Mouse (Mus musculus): ENCODE measurements at regions not wholly inside any gene's neighbourhood (a gene's known extent, or its start where the extent isn't known, plus 50 kb on each side); places are given as distances from the start of the nearest gene placed in this dataset.

DNA sequence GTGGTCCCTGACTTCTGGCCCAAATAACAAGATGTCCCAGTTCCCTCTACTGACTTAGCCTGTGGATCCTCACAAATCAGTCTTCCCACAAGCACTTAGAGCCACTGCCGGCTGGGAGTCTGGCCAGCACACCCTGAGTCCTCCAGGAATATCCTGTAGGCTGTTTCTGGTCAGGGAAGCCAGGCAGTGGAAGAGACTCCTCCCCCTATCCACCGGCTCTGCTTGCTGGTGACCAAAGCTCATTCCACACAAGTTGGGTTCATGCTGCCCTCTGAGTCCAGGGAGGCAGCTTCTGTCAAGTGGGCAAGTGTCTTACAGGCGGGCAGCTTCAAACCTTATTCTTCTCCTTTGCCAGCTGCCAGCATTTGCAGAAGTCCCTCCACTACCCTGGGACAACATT is 252.1 kb downstream of the Ptpru start:
- no peaks in the 10 kb centered on the region for H3K4me1 ChIP-seq (ENCODE audit: control insufficient read depth, insufficient read depth, low read length)
- no peak overlapping the region for H3K27ac ChIP-seq (ENCODE audit: insufficient read depth, low read length)
- H3K4me3 ChIP-seq (ENCODE audit: insufficient read depth, low read length) = no peak overlapping the region
- TF ChIP-seq POLR2A (IDR thresholded peaks at IDR 0.05; ENCODE audit: low read depth, low read length) (no peak), CTCF (IDR thresholded peaks at IDR 0.05; ENCODE audit: borderline replicate concordance, insufficient read depth, low read length) (no peak)

DNA sequence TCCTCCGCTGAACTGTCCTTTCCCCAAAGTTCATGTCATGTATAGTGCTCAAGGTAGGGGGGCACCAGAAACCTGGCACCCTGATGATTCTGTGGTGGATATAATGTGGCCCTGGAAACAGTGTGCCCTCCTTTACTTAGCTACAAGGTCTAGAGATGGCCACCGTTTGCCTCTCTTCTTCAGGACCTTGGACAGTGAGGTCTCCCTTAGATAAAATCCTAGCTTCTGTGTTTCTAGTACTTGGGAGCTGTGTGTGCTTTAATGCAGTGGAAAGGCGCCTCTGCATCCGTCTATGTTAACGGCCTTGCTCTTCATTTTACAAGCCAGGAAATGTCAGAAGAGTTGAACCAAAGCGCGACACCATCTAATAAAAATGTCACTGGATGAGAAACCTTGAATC is 250.6 kb downstream of the Ptpru start:
- no peak overlapping the region for H3K4me3 ChIP-seq (ENCODE audit: insufficient read depth, low read length)
- TF ChIP-seq CTCF (IDR thresholded peaks at IDR 0.05; ENCODE audit: borderline replicate concordance, insufficient read depth, low read length) = no peak
- no peak overlapping the region for H3K27ac ChIP-seq (ENCODE audit: insufficient read depth, low read length)
- no peaks in the 10 kb centered on the region for H3K4me1 ChIP-seq (ENCODE audit: control insufficient read depth, insufficient read depth, low read length)

DNA sequence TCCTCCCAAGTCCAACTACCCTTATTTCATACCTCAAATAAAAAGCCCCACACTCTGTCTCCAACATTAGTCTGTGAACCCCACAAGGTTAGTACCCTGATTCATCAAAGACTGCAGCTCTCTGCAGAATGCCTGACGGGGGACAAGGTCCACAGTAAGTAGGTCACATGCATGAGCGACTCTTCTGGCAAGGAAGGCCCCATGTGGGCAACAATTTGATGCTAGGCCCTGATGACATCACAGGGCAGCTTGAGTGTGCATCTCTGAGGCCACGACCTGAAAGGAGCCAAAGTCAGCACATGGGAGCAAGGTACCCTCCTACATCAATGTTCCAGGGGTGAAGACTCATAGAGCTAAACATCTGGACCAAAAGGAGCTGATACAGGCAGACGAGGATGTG is 248.0 kb downstream of the Ptpru start:
- H3K4me3 ChIP-seq (ENCODE audit: insufficient read depth, low read length) = no peak overlapping the region
- no peak overlapping the region for H3K27ac ChIP-seq (ENCODE audit: insufficient read depth, low read length)
- TF ChIP-seq CTCF (IDR thresholded peaks at IDR 0.05; ENCODE audit: borderline replicate concordance, insufficient read depth, low read length) (no peak), POLR2A (IDR thresholded peaks at IDR 0.05; ENCODE audit: low read depth, low read length) (no peak)
- H3K4me1 ChIP-seq (ENCODE audit: control insufficient read depth, insufficient read depth, low read length) = no peaks in the 10 kb centered on the region

DNA sequence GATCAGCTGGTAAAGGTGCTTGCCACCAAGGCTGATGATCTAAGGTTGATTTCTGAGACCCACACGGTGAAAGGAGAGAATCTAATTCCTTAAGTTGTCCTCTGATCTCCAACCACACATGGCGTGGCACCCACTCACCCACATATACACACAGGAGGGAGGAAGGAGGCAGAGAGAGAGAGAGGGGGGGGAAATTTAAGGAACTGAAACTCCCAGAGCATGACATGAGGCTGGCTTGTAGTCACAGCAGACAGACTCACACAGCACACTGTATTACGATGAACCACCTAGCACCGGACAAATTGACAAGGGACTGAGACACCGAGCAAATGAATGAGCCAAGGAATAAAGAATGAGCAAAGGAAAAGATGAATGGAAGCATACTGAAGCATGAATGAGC is 246.6 kb downstream of the Ptpru start:
- Histone ChIP-seq H3K4me3 (ENCODE audit: insufficient read depth, low read length) (no peak overlapping the region), H3K4me1 (ENCODE audit: control insufficient read depth, insufficient read depth, low read length) (no peaks in the 10 kb centered on the region), H3K27ac (ENCODE audit: insufficient read depth, low read length) (no peak overlapping the region)
- TF ChIP-seq CTCF (IDR thresholded peaks at IDR 0.05; ENCODE audit: borderline replicate concordance, insufficient read depth, low read length) = no peak
- no peak for TF ChIP-seq POLR2A (IDR thresholded peaks at IDR 0.05; ENCODE audit: low read depth, low read length)

DNA sequence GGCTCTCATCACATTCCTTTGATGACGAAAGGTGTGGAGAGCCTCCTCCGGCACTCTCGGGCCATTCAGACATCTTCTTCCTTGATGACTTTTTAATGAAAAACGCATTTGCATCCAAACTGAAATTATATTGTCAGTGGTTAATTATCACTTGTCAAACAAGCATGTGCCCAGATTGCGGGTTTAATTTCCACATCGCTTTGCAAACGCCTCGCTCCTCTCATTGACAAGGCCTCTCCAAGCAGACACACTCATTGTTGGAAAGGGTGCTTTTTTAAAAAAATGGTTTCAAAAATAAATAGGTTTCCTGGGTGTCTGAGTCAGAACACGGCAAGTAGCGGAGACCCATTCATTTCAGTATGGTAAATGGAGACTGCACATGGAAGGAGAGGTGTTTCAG is 240.1 kb downstream of the Ptpru start:
- Histone ChIP-seq H3K27ac (ENCODE audit: insufficient read depth, low read length) (no peak overlapping the region), H3K4me1 (ENCODE audit: control insufficient read depth, insufficient read depth, low read length) (no peaks in the 10 kb centered on the region), H3K4me3 (ENCODE audit: insufficient read depth, low read length) (no peak overlapping the region)
- TF ChIP-seq CTCF (IDR thresholded peaks at IDR 0.05; ENCODE audit: borderline replicate concordance, insufficient read depth, low read length) = no peak
- no peak for TF ChIP-seq POLR2A (IDR thresholded peaks at IDR 0.05; ENCODE audit: low read depth, low read length)

DNA sequence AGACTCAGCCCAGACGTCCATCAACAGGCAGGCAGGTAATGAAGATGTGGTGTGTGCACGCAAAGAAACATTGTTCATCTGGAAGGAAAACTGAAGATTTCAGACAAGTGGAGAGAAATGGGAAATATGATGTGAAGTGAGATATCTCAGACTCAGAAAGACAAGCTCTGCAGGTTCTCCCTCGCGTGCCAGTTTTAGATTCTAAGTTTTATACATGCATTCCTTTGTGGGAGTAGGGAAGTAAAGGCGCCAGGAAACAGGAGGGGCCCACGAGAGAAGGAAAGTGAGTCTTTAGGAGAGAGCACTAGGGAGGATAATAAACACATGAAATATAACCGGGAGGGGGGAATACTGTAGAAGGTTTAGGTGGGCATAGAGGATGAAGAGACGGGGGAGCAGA is 223.7 kb downstream of the Ptpru start:
- TF ChIP-seq CTCF (IDR thresholded peaks at IDR 0.05; ENCODE audit: borderline replicate concordance, insufficient read depth, low read length) (no peak), POLR2A (IDR thresholded peaks at IDR 0.05; ENCODE audit: low read depth, low read length) (no peak)
- Histone ChIP-seq H3K27ac (ENCODE audit: insufficient read depth, low read length) (no peak overlapping the region), H3K4me3 (ENCODE audit: insufficient read depth, low read length) (no peak overlapping the region), H3K4me1 (ENCODE audit: control insufficient read depth, insufficient read depth, low read length) (no peaks in the 10 kb centered on the region)

DNA sequence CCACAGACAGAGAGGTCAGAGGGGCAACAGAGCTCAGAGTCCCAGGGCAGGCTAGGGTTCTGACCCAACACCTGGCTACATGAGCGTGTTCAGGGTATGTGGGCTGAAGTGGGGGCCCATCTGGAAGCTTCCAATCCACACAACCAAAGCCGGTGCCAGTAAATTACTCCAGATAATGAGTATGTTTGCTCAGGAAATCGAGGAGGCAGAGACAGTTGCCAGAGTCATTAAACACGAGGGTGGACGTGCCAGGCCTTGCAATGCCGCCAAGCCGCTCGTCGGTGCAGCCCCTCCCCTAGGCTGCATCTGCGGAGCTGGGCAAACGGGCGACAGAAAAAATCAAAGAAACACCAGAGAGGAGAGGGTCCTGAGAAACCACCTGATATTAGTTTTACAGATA is 222.5 kb downstream of the Ptpru start:
- H3K4me1 ChIP-seq (ENCODE audit: control insufficient read depth, insufficient read depth, low read length) = no peaks in the 10 kb centered on the region
- TF ChIP-seq POLR2A (IDR thresholded peaks at IDR 0.05; ENCODE audit: low read depth, low read length) (no peak), CTCF (IDR thresholded peaks at IDR 0.05; ENCODE audit: borderline replicate concordance, insufficient read depth, low read length) (no peak)
- H3K4me3 ChIP-seq (ENCODE audit: insufficient read depth, low read length) = no peak overlapping the region
- H3K27ac ChIP-seq (ENCODE audit: insufficient read depth, low read length) = no peak overlapping the region

DNA sequence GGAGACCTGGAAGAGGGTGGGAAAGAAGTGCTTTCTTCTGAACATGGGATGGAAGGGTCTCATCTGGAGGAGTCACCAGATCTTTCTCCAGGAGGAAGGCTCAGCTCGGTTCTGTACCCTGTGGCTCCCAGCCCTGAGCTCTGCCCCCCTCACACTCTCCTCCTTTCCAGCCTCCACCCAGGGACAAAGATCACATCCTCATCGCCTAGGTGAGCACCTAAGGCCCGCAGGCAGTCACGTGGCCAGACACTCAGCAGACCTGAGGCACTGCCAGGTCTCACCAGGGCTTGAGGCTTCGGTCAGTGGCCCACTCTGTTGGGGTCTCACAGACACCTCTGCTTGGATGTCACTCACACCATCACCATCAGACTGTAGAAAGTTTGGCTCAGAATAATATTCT is 200.0 kb downstream of the Ptpru start:
- H3K4me1 ChIP-seq (ENCODE audit: control insufficient read depth, insufficient read depth, low read length) = no peaks in the 10 kb centered on the region
- TF ChIP-seq POLR2A (IDR thresholded peaks at IDR 0.05; ENCODE audit: low read depth, low read length) (no peak), CTCF (IDR thresholded peaks at IDR 0.05; ENCODE audit: borderline replicate concordance, insufficient read depth, low read length) (no peak)
- H3K4me3 ChIP-seq (ENCODE audit: insufficient read depth, low read length) = no peak overlapping the region
- H3K27ac ChIP-seq (ENCODE audit: insufficient read depth, low read length) = no peak overlapping the region

DNA sequence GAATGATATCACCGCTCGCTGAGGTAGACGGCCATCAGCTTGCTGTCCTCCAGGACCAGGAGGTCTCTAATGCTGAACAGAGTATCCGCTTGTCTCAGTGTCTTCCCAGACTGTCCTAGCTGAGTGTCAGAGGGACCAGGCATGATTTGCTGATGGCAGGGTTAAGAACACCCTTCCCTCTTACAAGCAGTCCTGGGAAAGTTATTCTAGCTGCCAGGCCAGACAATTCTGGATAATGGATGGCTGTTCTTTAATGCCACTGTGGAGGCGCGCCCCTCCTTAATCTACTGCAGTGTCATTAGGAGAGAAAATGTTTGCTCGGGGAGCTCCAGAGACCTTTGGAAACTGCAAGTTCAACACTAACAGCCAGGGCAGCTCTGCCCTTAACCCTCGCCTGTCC is 182.1 kb downstream of the Ptpru start:
- Histone ChIP-seq H3K27ac (ENCODE audit: insufficient read depth, low read length) (no peak overlapping the region), H3K4me3 (ENCODE audit: insufficient read depth, low read length) (no peak overlapping the region), H3K4me1 (ENCODE audit: control insufficient read depth, insufficient read depth, low read length) (no peaks in the 10 kb centered on the region)
- TF ChIP-seq POLR2A (IDR thresholded peaks at IDR 0.05; ENCODE audit: low read depth, low read length) (no peak), CTCF (IDR thresholded peaks at IDR 0.05; ENCODE audit: borderline replicate concordance, insufficient read depth, low read length) (no peak)

DNA sequence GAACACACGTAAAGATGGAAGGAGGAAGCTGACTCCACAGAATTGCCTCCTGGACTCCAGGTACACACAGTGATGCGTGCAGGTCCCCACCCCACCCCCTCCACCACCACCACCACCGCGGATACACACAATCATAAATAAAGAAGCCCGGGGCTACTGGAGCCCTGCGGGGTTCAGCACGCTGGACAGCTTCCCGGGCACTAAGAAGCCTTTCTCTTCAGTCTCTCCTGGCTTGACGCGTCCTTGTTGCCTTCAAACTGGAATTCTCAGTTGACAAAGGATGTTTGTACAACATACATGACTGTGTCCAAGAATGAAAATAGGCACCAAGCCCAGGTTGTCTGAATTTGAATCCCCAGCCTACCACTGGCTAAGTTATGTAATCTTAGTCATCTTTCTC is 180.2 kb downstream of the Ptpru start:
- TF ChIP-seq CTCF (IDR thresholded peaks at IDR 0.05; ENCODE audit: borderline replicate concordance, insufficient read depth, low read length) (no peak), POLR2A (IDR thresholded peaks at IDR 0.05; ENCODE audit: low read depth, low read length) (no peak)
- Histone ChIP-seq H3K4me3 (ENCODE audit: insufficient read depth, low read length) (no peak overlapping the region), H3K27ac (ENCODE audit: insufficient read depth, low read length) (no peak overlapping the region), H3K4me1 (ENCODE audit: control insufficient read depth, insufficient read depth, low read length) (no peaks in the 10 kb centered on the region)

DNA sequence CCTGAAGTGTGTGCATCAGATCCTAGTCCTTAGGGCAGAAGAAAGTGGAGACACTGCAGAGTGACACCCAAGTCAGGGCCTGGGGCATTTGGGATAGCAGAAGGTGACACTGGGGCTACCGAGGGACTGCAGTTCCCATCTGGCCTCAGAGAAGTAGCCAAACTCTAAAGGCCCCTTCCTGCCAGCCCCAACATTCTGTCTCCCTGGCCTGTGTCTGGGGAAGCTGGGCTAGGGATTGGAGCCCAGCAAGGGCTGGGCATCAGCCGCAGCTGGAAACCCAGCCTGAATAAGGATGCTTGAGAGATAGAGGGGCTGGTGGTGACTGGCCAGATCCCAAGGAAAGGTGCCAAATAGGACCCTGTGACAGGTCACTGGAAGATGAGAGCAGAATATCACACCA is 177.2 kb downstream of the Ptpru start:
- Histone ChIP-seq H3K4me3 (ENCODE audit: insufficient read depth, low read length) (no peak overlapping the region), H3K4me1 (ENCODE audit: control insufficient read depth, insufficient read depth, low read length) (no peaks in the 10 kb centered on the region), H3K27ac (ENCODE audit: insufficient read depth, low read length) (no peak overlapping the region)
- TF ChIP-seq POLR2A (IDR thresholded peaks at IDR 0.05; ENCODE audit: low read depth, low read length) (no peak), CTCF (IDR thresholded peaks at IDR 0.05; ENCODE audit: borderline replicate concordance, insufficient read depth, low read length) (no peak)

Measured in embryonic fibroblast, embryonic 13.5 days (primary cell).